Mouse (Mus musculus) bone marrow macrophage, adult 2 months (primary cell): ENCODE measurements around the gene Dph5. TPM values are rescaled to one million over a fixed set of nuclear protein-coding genes. Genes with fewer than 3 reads are reported as not detected.

Source experiments
- H3K27ac ChIP-seq: 2 replicates; pipeline ENCODE4 v1.5.1; 2012; ENCODE audit warnings: low read depth, low read length; ENCODE audit not compliant: insufficient read depth
- H3K4me1 ChIP-seq: 2 replicates; pipeline ENCODE4 v1.6.1; 2012; ENCODE audit warnings: low read length; ENCODE audit not compliant: control insufficient read depth, insufficient read depth
- H3K4me3 ChIP-seq: 2 replicates; pipeline ENCODE4 v1.5.1; 2012; ENCODE audit warnings: mild to moderate bottlenecking, low read length, moderate library complexity; ENCODE audit not compliant: insufficient read depth
- CTCF ChIP-seq: IDR thresholded peaks from 2 replicates; pipeline ENCODE4 v1.5.1; 2012; ENCODE audit warnings: low read depth, mild to moderate bottlenecking, low read length, moderate library complexity
- POLR2A ChIP-seq: IDR thresholded peaks from 2 replicates; pipeline ENCODE4 v1.6.1; 2012; ENCODE audit warnings: mild to moderate bottlenecking, low read depth, low read length, borderline replicate concordance
- polyA plus RNA-seq: library from polyadenylated mRNA; stranded (reverse); fragments of >200 nt; gene quantifications from 2 replicates; pipeline ENCODE4 v1.2.4, GENCODE M21; 2012; ENCODE audit not compliant: missing spikeins, insufficient read depth, insufficient read length

The Dph5 gene
- polyA plus RNA-seq, 1 experiment, result 9.2 TPM

DNA sequence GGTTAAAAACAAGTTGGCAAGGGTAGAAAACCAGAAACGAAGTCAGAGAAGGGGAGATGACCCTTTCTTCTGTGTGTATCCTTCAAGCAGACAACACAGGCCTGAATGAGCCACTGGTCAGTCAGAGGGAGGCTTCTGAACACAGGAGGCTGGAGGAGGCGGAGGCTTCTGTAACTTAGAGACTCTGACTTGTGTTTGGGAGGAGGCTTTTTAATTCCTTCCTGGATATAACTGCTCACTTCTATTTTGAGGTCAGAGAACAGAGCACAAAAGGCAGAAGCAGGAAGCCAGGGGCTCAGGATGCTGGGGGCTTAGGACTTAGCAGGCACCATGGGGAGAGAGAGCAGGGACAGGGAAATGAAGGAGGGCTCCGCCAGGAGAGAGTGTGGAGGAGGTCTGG lies 63.6 kb downstream of the Dph5 start:
- no peak for TF ChIP-seq CTCF
- TF ChIP-seq POLR2A, result no peak
- Histone ChIP-seq H3K27ac (no peak overlapping the region), H3K4me1 (no peaks in the 10 kb centered on the region), H3K4me3 (no peak overlapping the region)

DNA sequence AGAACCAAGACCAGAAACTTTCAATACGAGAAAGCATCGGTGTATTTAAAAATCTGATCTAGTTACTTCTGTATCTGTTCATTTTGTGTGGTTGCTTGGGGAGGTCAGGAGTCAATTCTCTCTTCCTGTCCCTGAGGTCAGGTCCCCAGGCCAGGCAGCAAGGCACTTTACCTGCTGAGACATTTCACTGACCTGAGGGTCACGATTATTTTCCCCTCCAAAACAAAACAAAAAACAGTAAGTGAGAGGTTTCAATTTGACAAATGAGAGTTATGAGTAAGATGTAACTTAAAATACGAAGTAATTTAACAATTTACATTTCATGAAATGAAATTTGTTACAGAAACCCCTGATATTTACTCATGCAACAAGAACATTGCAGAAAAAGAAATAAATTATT lies 64.7 kb downstream of the Dph5 start:
- Histone ChIP-seq H3K4me3 (no peak overlapping the region), H3K4me1 (no peaks in the 10 kb centered on the region), H3K27ac (no peak overlapping the region)
- no peak for TF ChIP-seq CTCF
- TF ChIP-seq POLR2A, result no peak

DNA sequence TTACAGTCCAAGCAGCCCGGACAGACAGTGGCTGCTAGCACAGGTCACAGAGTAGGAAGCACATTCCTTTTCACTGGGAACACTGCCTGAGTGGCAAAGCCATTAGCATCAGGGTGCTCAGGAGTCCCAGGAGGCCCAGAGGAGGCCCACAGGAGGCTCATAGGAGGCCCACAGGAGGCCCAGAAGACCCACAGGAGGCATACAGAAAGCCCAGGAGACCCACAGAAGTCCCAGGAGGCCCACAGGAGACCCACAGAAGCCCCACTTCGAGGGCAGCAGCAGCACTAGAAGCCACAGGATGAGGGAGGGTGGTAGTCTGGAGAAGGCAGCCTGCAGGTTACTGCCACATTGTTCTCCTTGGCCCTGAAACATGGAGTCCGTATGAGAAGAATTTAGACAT lies 65.5 kb downstream of the Dph5 start:
- Histone ChIP-seq H3K4me1 (no peaks in the 10 kb centered on the region), H3K27ac (no peak overlapping the region)
- TF ChIP-seq CTCF (no peak), POLR2A (no peak)

DNA sequence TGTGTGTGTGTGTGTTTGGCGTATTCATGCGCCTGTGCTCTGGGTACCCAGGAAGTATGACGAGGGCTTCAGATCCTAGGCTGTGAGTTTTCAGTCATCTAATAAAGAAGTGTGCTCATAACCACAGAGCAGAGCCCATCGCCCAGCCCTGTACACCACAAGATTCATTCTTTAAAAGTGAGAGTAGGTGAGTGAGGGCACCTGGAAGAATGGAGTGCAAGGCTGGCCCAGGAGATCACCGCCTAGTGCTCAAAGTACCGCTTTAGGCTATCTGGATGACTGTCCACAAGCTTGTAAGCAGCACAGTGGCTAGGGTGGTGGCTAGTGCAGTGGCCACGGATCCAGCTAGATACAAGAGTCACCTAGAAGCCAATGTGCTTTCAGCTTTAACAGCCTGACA lies 69.6 kb downstream of the Dph5 start:
- TF ChIP-seq POLR2A (no peak), CTCF (no peak)
- Histone ChIP-seq H3K27ac (no peak overlapping the region), H3K4me3 (no peak overlapping the region), H3K4me1 (no peaks in the 10 kb centered on the region)

More for the DNA sequence above, 65.5 kb downstream of the Dph5 start:
- no peak overlapping the region for H3K4me3 ChIP-seq

DNA sequence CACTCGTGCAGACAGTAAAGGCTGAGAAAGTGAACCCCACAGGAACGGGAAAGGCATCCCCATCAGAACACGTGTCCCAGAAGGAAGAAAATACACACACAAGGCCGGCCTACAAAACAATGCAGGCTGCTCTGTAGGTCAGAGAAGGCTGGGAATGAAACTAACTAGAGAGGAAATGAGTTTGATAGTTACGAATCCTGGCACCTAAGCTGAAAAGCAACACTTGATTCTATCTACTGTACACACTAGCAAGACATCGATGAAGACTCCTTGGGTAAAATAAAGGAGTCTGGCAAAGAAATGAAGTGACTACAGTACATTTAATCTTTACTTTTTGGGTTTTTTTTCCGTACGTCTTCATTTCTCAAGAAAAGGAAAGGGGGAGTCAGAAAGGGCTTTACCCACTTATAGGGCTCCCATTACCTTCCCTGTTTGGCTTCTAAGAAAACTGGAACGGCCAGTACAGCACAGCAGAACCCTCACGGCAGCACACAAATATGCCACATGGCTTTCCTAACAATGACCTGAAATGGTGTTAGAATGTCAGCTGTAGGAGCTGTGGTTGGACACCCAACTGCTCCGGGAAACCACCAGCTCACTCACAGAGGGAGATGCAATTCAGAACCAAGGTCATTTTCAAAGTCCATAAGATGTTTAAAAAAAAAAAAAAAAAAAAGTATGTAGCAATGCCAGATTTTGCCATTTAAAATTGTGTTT lies 73.8 kb downstream of the Dph5 start:
- H3K27ac ChIP-seq, result no peak overlapping the region
- TF ChIP-seq CTCF, result no peak
- no peak for TF ChIP-seq POLR2A
- no peaks in the 10 kb centered on the region for H3K4me1 ChIP-seq
- H3K4me3 ChIP-seq, result no peak overlapping the region

DNA sequence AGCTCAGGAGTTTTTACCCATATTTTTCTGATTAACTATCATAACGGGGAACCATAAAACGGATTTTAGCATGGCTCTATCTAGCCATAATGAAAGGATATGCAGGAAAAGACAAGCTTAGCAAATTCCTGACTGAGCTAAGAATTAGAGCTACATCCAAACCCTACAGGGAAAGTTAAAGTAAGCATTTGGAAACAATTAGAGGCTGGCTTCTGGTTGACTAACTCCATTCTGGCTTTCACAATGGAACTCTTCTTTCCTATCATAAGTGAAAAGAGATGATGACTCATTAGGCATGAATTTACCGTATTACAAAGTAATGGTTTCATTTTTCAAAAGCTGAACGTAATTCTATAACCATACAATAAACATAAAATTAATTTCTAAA lies 74.4 kb downstream of the Dph5 start:
- Histone ChIP-seq H3K4me3 (no peak overlapping the region), H3K4me1 (no peaks in the 10 kb centered on the region), H3K27ac (no peak overlapping the region)
- TF ChIP-seq POLR2A (no peak), CTCF (no peak)

DNA sequence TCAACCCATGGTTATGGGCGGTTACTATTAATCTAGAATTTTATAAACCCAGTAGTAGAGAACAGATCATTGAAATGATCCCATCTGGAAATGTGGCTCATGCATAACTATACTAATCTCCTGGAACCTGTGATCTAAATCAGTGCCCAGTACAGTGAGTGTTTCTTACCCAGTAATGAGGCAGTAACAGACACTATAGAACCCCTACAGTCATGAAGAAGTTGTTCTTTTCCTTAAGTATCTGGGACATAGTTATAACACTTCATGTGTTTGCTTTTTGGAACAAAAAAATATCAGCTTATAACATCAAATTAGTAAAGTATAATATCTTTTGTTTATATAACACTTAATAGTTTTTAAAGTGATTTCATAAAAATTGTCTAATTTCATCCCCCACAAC lies 76.0 kb downstream of the Dph5 start:
- H3K27ac ChIP-seq, result no peak overlapping the region
- TF ChIP-seq POLR2A, result no peak
- TF ChIP-seq CTCF, result no peak
- no peak overlapping the region for H3K4me3 ChIP-seq
- no peaks in the 10 kb centered on the region for H3K4me1 ChIP-seq

DNA sequence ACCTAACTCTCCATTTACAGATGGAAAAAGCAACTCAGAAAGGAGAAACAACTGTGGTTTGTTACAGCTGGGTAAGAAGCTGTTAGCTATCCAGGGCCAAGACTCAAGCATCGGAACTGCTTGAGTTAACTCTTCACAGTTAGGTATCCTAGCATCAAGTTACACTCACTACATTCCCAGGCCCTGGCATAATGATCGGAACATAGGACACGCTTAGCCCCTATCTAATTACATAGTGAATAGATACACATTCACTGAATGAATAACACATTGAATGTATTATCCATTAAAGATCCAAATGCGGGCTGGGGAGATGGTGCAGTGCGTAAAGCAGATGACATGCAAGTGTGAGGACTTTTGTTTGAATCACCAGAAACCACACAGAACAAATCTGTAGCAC lies 76.4 kb downstream of the Dph5 start:
- no peak overlapping the region for H3K27ac ChIP-seq
- no peaks in the 10 kb centered on the region for H3K4me1 ChIP-seq
- no peak overlapping the region for H3K4me3 ChIP-seq
- TF ChIP-seq POLR2A (no peak), CTCF (no peak)

DNA sequence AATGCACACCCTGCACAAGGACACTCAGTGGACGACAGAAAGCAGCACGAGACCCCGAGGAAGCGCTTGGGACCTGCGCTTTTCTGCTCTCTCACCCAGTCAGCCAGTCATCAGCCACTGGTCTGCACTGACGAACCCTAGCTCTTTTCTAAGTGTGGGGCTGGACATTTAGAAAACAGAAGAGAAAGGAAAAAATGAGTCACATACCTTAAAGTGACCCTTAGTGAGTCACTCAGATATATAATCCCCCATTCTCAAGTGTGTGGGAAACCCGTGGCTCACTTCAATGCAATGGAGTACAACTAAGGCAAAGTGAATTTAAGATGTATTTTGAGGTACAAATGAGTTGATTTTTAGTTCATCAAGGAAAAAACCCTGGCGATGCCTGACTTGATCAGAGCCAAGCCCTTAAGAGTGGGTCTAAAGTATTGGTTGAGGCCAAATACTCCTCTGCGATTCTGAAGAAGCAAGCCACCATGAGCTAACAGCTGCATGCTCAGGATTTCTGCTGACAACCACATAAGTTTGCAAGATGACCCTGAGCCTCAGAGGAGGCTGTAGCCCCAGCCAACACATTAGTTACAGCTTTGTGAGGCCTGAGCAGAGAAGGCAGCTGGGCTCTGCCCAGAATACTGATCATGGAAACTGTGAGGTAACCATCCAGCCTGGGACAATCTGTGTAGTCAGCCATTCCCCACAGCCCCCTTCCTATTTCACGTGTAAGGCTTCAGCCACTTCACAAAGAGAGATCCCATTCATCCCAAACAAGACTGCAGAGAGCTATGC lies 81.3 kb downstream of the Dph5 start:
- Histone ChIP-seq H3K4me3 (no peak overlapping the region), H3K27ac (no peak overlapping the region), H3K4me1 (peaks cover 2% of the 10 kb centered on the region; the same call in 1 of the 2 replicates)
- TF ChIP-seq CTCF, result no peak

DNA sequence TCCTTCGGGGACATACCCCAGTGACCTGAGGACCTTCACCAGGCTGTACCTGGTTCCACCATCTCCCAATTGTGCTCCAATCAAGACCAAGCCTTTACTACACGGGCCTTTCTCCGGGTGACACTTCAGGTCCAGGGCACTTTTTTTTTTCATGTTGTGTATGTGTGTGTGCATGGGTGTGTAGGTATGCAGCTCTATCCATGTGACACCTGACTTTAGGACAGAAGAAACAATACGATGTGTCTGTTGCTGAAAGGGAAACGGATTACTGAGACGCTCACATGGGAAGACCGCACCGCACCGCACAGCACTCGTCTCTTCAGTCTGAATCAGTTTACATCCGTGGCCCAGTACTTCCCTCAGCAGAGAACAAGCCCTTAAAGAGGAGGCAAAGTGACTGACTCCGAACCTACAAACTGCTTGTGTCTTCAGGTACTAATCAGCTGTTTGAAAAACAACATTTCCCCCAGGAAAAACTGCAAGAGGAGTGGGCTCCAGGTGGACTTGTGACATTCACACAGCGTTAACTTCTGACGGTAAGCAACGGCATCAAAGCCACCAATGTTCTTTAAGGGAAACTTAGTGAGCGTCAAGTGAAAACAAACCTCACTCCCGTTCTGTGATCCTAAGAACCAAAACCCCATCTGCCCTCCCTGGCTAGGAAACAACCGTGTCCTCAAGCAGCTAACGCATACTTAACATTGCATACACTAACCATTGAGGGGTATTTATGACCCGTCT lies 83.6 kb downstream of the Dph5 start:
- TF ChIP-seq CTCF (no peak), POLR2A (no peak)
- H3K4me1 ChIP-seq, result peaks cover 2% of the 10 kb centered on the region; the same call in 1 of the 2 replicates
- H3K27ac ChIP-seq, result no peak overlapping the region
- H3K4me3 ChIP-seq, result no peak overlapping the region
